Mouse (Mus musculus): ENCODE data around the gene Cap2.
A peak's percentile ranks its signal among the peaks of the same experiment; 100 is the strongest.

Gene Cap2

DNA sequence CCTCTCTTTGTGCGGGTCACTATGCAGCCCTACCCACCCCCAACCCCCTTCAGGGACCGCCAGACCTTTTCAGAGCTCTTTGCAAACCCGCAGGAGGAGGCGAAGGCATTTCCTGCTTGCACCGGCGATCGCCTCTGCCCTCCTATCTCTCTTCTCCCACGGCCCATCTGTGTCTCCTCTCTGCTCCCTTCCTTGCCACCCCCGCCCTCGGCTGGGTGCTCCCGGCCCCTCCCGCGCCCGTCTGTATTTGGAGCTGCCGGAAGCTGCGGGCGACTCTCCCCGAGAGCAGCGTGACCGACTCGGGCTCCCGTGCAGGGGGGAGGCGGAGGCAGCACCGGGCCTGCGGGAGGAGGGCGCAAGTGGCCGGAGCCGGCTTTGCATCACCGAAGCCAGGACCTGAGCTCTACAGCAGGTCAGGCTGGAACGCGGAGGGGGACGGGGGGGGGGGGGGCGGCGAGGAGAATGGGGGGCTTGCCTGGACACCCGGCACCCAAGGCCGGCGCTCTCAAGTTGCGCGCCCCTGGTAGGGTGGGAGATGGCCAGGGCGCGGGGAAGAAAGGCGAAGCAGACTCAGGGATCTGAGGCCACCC lies at the start of gene Cap2:
Cap2 (plus strand) TSS at position 49 of the 590 bp plus-strand sequence.
- peak; percentile 56 for DNase-seq (ENCODE audit: low spot score)

- DNase-seq (ENCODE audit: low spot score) = no peak
Measured at GRCm38 (mm10) chr13:46459546-46459945, 42.1 kb upstream of the Cap2 start.

DNA sequence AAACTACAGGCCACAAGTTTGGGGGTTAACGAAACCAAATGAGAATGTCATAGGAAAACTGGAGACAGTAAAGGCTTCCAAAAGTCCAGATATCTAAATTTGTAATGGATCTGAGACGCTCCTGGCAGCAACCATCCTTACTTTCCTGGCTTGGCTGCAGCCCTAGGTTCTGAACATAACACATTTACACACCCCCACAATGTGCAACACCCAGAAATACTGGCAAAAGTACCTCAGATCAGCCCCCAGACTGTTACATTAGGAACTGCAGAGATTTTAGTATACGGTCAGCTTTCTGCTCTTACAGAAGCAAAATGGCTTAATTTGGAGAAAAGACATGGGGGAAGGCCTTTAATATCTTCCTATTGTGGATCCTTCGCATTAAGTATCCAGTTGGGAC lies 39.4 kb upstream of the Cap2 start:
- DNase-seq (ENCODE audit: low spot score) = no peak

DNA sequence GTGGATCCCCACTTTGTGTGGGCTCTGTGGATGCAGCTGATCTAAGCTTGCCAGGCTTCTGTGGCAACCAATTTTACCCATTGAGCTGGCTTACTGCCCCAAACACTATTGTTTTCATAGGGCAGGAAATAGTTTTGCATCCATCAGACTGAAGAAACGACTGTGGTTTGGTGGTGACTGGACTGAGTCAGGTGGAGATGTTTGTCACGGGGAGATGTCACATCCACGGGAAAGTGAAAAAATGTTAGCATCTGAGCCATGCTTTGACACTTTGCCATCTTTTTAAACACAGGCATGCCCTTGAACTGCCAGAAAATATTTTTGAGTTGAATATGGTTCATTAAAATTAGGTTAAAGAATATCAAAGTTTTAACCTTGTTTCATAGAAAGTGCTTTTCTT lies 37.9 kb upstream of the Cap2 start:
- DNase-seq (ENCODE audit: low spot score) = no peak

DNA sequence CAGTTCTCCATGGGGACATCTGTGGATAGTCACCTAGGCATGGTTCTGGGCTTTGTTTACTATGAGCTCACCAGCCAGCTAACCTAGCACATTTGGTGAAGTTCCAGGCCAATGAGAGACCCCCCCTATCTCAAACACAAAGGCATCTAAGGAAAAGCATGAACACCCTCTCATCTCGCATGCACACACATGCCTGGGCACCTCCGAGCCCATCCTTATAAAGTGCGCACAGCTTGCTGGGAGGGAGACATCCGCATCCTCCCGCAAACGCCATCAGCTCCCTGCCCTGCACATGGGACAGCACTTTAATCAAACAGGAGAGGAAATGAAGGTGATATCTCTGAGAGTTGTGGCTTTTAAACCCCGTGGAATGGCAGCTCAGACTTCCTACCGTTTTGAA lies 33.4 kb upstream of the Cap2 start:
- no peak for DNase-seq (ENCODE audit: low spot score)

DNA sequence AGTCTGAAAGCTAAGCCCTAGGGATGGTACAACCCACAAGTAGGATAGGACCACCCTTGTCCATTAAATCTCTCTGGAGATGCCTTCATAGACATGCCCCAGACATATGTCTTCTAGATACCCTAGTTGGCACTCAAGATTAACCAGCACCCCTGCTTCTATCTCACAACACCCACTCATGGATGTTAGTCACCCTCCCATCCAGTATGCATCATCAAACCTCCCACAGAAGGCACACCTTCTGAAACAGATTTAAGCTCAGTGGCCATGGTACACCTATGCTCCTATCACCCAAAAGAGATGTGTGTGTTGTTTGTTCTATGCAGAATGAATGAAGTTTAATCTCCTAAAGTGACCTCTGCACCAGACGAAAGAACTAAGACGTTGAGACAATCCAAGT lies 32.1 kb upstream of the Cap2 start:
- no peak for DNase-seq (ENCODE audit: low spot score)

- DNase-seq (ENCODE audit: low spot score) = no peak
Measured at GRCm38 (mm10) chr13:46481271-46481670, 20.4 kb upstream of the Cap2 start.

GRCm38 (mm10) chr13:46485605-46486004 lies 16.0 kb upstream of the Cap2 start:
- no peak for DNase-seq (ENCODE audit: low spot score)

DNA sequence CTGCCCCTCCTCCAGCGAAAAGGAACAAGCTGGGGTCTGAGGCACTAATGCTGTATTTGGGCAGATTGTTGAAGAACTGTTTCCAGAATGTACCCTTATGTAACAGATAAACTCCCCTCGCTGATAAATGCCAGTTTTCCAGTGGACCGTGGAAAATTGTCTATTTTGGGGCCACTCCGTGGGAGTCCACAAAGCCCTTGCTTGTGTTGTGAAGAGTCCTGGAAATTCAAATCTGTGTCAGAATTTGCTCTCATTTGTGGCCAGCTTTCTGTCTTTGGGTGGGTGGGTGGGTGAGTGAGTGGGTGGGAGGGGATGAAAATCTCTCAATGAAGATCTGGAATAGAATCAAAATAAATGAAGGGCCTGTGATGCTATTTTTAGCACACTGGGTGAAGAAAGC lies 13.5 kb upstream of the Cap2 start:
- no peak for DNase-seq (ENCODE audit: low spot score)

GRCm38 (mm10) chr13:46490644-46491043 lies 11.0 kb upstream of the Cap2 start:
- DNase-seq (ENCODE audit: low spot score) = no peak

- DNase-seq (ENCODE audit: low spot score) = peak; percentile 16
Measured at GRCm38 (mm10) chr13:46502390-46502891, 793 bp downstream of the Cap2 start.

DNA sequence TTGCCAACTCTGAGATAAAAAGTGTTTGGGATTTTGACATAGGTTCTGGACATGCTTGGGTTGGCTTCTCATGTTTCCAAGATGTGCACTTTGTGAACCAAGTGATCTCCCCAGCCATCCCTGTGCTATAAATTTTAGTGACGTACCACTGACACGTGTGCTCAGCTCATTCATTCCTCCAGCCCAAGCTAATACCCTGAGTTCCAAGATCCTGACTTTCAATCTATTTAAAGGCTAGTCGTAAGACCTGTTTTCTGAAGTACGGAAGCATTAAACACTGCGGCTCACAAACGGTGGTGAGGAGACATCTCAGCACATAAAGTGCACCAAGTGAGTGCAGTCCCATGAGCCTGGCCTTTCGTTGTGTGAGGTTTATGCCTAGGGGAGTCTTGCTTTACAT lies 6.3 kb downstream of the Cap2 start:
- DNase-seq (ENCODE audit: low spot score) = no peak

- no peak for DNase-seq (ENCODE audit: low spot score)
Measured at GRCm38 (mm10) chr13:46508823-46509222, 7.2 kb downstream of the Cap2 start.

GRCm38 (mm10) chr13:46510460-46510859 lies 8.8 kb downstream of the Cap2 start:
- no peak for DNase-seq (ENCODE audit: low spot score)

DNA sequence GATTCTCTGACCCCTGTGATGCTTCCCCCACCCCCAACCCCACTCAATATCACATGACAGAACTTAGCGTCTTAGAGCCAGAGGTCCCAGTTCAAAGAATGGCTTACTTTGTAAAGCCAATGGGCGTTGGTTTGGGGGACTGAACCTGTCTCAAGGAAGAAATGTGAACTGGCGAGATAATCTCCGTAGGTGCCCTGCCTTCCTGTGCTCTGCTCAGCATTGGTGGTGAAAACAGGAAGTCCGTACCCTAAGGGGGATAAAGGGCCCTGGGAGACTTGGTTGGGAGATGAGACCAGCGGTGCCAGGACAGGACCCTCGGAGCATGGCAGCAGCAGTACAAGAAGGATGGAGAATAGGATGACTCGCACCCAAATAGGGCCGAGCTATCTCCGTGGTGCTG lies 12.8 kb downstream of the Cap2 start:
- no peak for DNase-seq (ENCODE audit: low spot score)

DNA sequence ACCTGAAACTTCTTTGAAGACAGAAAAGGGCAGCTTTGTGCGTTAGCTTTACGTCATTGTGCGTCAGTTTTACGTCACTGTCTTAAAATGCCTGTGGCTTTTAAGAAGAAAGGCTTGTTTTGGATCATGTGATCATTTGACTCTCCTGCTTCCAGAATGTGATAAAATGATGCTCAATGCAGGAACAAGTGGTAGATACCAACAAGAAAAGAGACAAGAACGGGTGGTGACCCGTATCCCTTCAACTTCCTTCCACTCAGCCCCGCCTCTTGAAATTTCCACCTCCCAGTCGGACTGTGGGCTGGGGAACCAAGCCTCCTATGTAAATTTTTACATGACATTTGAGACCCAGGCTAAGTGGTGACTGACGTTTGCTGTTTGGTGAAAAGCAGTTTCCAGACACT lies 13.5 kb downstream of the Cap2 start:
- DNase-seq (ENCODE audit: low spot score) = no peak

DNA sequence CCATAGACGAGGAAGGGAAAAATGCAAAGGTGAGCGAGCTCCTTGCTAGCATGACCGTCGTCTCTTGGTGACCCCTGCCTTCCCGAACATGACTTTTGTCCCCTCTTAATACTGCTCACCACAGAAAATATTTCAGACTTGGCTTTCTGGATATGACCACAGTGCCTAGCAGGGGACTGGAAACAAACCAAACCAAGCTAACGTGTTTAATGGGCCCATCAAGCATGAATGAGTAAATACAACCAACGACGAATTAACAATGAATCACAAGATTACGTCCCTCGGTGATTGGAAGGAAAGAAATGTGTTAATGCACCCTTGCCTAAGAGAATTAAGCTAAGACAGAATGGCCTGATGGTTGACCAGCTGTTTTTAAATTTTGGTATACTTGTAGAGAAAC lies 13.9 kb downstream of the Cap2 start:
- no peak for DNase-seq (ENCODE audit: low spot score)

GRCm38 (mm10) chr13:46516183-46516582 lies 14.5 kb downstream of the Cap2 start:
- no peak for DNase-seq (ENCODE audit: low spot score)

GRCm38 (mm10) chr13:46517211-46517685 lies 15.6 kb downstream of the Cap2 start:
- DNase-seq (ENCODE audit: low spot score) = no peak

GRCm38 (mm10) chr13:46521482-46521881 lies 19.8 kb downstream of the Cap2 start:
- DNase-seq (ENCODE audit: low spot score) = no peak

DNA sequence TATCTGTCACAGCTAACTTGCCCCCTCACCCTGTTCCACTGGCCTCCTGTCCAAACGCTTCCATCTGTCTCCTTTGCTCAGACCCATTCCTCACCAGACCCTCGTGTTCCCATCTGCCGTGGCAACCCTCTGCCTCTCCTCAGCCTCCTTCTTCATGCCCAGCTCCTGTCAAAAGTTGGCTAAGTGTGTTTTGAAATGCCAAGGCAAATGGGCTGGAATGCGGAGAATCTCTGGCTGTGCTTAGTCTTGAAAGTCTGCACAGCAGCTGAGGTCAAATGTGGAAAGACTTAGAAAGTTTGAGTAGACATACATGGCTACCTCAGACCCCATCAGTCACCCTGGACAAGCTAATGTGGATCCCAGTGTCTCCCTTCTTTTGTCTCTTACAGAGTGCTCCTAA lies 21.1 kb downstream of the Cap2 start:
- peak; percentile 15 for DNase-seq (ENCODE audit: low spot score)

DNA sequence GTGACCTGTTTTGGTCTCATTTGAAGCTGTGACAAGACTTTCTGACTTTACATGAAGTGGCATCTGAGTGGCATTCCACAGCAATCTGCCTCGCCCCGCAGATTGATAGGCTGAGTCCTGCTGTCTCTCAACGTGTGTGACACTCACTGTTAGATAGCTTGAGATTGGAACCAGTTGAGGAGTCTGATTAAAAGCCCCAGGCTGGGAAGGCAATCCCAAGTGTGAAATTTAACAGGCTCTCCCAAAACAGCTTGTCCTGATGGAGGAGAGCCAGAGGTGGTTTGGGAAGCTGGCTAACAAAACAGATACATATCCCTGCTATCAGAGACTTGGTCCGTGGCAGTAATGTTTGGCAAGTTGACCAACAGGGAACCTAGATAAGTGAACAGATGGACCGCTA lies 21.6 kb downstream of the Cap2 start:
- no peak for DNase-seq (ENCODE audit: low spot score)

DNA sequence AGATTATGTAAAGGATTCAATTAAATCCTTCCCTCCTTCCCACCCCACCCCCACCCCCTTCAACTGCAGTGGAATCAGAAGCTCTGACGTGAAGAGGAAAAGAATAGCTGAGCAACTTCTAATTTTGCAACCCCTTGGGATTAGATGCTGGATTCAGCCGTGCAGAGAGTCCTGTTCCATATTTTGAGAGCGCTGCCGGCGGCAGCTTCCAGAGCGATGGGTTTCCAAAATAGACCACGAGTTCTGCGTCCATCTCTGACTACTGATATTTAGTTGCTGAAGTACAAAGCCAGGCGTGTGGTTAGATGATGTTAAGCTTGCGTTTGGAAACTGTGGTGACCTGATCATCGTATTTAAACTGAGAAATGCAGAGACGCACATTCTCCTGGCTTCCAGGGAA lies 22.1 kb downstream of the Cap2 start:
- no peak for DNase-seq (ENCODE audit: low spot score)
